Mouse (Mus musculus) E14TG2a.4 (cell line): ENCODE data around the gene Rin2.

ENCODE experiments used
- H3K27me3 ChIP-seq: 2 replicates; pipeline ENCODE4 v1.6.1; 2014; ENCODE audit warnings: low read length, control low read depth; ENCODE audit not compliant: insufficient read depth
- H3K36me3 ChIP-seq: 2 replicates; pipeline ENCODE4 v1.6.1; 2014; ENCODE audit warnings: low read length, control low read depth; ENCODE audit not compliant: insufficient read depth
- H3K4me1 ChIP-seq: replicated peaks from 2 replicates; pipeline ENCODE4 v1.6.1; 2014; ENCODE audit warnings: low read depth, low read length, control low read depth
- H3K4me3 ChIP-seq: replicated peaks from 2 replicates; pipeline ENCODE4 v1.5.1; 2014; ENCODE audit warnings: mild to moderate bottlenecking, low read length
- H3K9me3 ChIP-seq: 2 replicates; pipeline ENCODE4 v1.6.1; 2014; ENCODE audit warnings: low read length, control low read depth
- CTCF ChIP-seq: conservative IDR thresholded peaks from 2 replicates; pipeline ENCODE4 v1.5.1; 2014; ENCODE audit warnings: low read length
- NANOG ChIP-seq: IDR thresholded peaks from 2 replicates; pipeline ENCODE4 v1.6.1; 2014; ENCODE audit warnings: borderline replicate concordance, low read length, mixed read lengths
- POU5F1 ChIP-seq: IDR thresholded peaks from 2 replicates; pipeline ENCODE4 v1.6.1; 2014; ENCODE audit warnings: low read length, borderline replicate concordance

The Rin2 gene

GRCm38 (mm10) chr2:145755864-145756822 lies 81.1 kb downstream of the Rin2 start:
- Histone ChIP-seq H3K36me3 (no peaks in the 10 kb centered on the region), H3K4me3 (no peak overlapping the region), H3K9me3 (no peaks in the 10 kb centered on the region), H3K4me1 (no peaks in the 10 kb centered on the region), H3K27me3 (no peaks in the 10 kb centered on the region)
- no peak for TF ChIP-seq NANOG
- no peak for TF ChIP-seq POU5F1
- no peak for TF ChIP-seq CTCF

- Histone ChIP-seq H3K4me3 (no peak overlapping the region), H3K36me3 (no peaks in the 10 kb centered on the region), H3K4me1 (no peaks in the 10 kb centered on the region), H3K9me3 (no peaks in the 10 kb centered on the region), H3K27me3 (no peaks in the 10 kb centered on the region)
- no peak for TF ChIP-seq NANOG
These were observed 85.1 kb downstream of the Rin2 start for GRCm38 (mm10) chr2:145760121-145760520.

GRCm38 (mm10) chr2:145761436-145761835 lies 86.4 kb downstream of the Rin2 start:
- H3K4me3 ChIP-seq: no peak overlapping the region
- H3K4me1 ChIP-seq: no peaks in the 10 kb centered on the region
- no peaks in the 10 kb centered on the region for H3K27me3 ChIP-seq
- H3K9me3 ChIP-seq: no peaks in the 10 kb centered on the region
- TF ChIP-seq CTCF (no peak), NANOG (no peak), POU5F1 (no peak)
- H3K36me3 ChIP-seq: no peaks in the 10 kb centered on the region

GRCm38 (mm10) chr2:145769964-145770363 lies 94.9 kb downstream of the Rin2 start:
- Histone ChIP-seq H3K4me1 (peaks cover 26% of the 10 kb centered on the region), H3K9me3 (no peaks in the 10 kb centered on the region), H3K4me3 (no peak overlapping the region), H3K36me3 (no peaks in the 10 kb centered on the region), H3K27me3 (no peaks in the 10 kb centered on the region)
- TF ChIP-seq CTCF (no peak), POU5F1 (no peak), NANOG (no peak)

GRCm38 (mm10) chr2:145770730-145771536 lies 95.9 kb downstream of the Rin2 start:
- TF ChIP-seq POU5F1: no peak
- no peak for TF ChIP-seq CTCF
- TF ChIP-seq NANOG: no peak
- Histone ChIP-seq H3K9me3 (no peaks in the 10 kb centered on the region), H3K27me3 (no peaks in the 10 kb centered on the region), H3K36me3 (no peaks in the 10 kb centered on the region), H3K4me1 (peaks cover 26% of the 10 kb centered on the region), H3K4me3 (no peak overlapping the region)

GRCm38 (mm10) chr2:145783247-145783646 lies 108.2 kb downstream of the Rin2 start:
- Histone ChIP-seq H3K36me3 (no peaks in the 10 kb centered on the region), H3K9me3 (no peaks in the 10 kb centered on the region; the same call in 1 of the 2 replicates), H3K4me1 (peaks cover 43% of the 10 kb centered on the region), H3K4me3 (no peak overlapping the region), H3K27me3 (no peaks in the 10 kb centered on the region; the same call in 1 of the 2 replicates)
- TF ChIP-seq NANOG (no peak), CTCF (no peak), POU5F1 (no peak)

- Histone ChIP-seq H3K27me3 (no peaks in the 10 kb centered on the region; the same call in 1 of the 2 replicates), H3K4me1 (peaks cover 43% of the 10 kb centered on the region), H3K4me3 (no peak overlapping the region), H3K36me3 (no peaks in the 10 kb centered on the region), H3K9me3 (no peaks in the 10 kb centered on the region; the same call in 1 of the 2 replicates)
- no peak for TF ChIP-seq CTCF
- no peak for TF ChIP-seq POU5F1
- no peak for TF ChIP-seq NANOG
These were observed 109.4 kb downstream of the Rin2 start for GRCm38 (mm10) chr2:145784246-145784935.

- no peaks in the 10 kb centered on the region; the same call in 1 of the 2 replicates for H3K27me3 ChIP-seq
- peaks cover 43% of the 10 kb centered on the region for H3K4me1 ChIP-seq
- H3K9me3 ChIP-seq: no peaks in the 10 kb centered on the region; the same call in 1 of the 2 replicates
- TF ChIP-seq NANOG (no peak), POU5F1 (no peak), CTCF (no peak)
- H3K4me3 ChIP-seq: no peak overlapping the region
- no peaks in the 10 kb centered on the region for H3K36me3 ChIP-seq
These were observed 109.9 kb downstream of the Rin2 start for GRCm38 (mm10) chr2:145784964-145785363.
